Mouse (Mus musculus): ENCODE results near the gene Il12a. TPM values are rescaled to one million over a fixed set of nuclear protein-coding genes. Genes with fewer than 3 reads are reported as not detected.

Il12a gene
- 0.27 TPM in 1 of 2 replicates, not detected in the other for polyA plus RNA-seq (2015; fragmentation: Nextera tagmentation; extraction: Ambion mirVana)

DNA sequence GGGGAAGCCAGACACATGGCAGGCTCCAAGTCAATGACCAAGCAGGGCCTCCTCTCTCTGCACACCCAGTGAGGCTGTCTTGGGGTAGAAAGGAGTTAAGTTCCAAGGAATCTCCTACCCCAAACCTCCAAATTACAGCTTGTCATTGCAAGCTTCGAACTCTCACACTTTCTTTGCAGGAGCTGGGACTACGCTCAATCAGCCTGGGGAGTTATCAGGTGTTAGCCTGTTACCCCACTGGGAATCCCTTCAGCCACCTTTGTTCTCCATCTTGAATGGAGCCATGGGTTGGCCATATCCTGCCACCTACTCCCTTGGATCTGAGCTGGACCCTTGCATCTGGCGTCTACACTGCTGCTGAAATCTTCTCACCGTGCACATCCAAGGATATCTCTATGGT, at the start of gene Il12a:
Il12a (plus strand) TSS at position 301 of the 400 bp plus-strand sequence.
- Histone ChIP-seq H3K4me1 (ENCODE audit: control insufficient read depth, insufficient read depth, low read length) (0 out of 2 replicates have a peak, but pooled peaks cover 5% of the 10 kb centered on the region), H3K9ac (ENCODE audit: low read length) (no peak within 1 kb of the TSS), H3K4me3 (replicated peaks; ENCODE audit: low read length) (no peak within 1 kb of the TSS), H3K36me3 (ENCODE audit: control insufficient read depth, insufficient read depth, low read length) (no peaks in the 10 kb centered on the region), H3K9me3 (replicated peaks; ENCODE audit: control insufficient read depth, low read length) (no peaks in the 10 kb centered on the region), H3K27ac (ENCODE audit: low read length) (no peak within 1 kb of the TSS), H3K4me2 (ENCODE audit: low read depth, low read length) (no peak within 1 kb of the TSS), H3K27me3 (ENCODE audit: control insufficient read depth, insufficient read depth, low read length) (no peaks in the 10 kb centered on the region)
- WGBS, result 93% methylated on average over 4 of the region's 4 CpGs
- no peak for ATAC-seq (ENCODE audit: insufficient read depth, low FRiP score)

- H3K4me2 ChIP-seq (ENCODE audit: low read depth, low read length), result no peak overlapping the region
- no peak overlapping the region for H3K4me3 ChIP-seq (replicated peaks; ENCODE audit: low read length)
- no peak overlapping the region for H3K27ac ChIP-seq (ENCODE audit: low read length)
- no peaks in the 10 kb centered on the region for H3K27me3 ChIP-seq (ENCODE audit: control insufficient read depth, insufficient read depth, low read length)
- H3K9ac ChIP-seq (ENCODE audit: low read length), result no peak overlapping the region
- H3K36me3 ChIP-seq (ENCODE audit: control insufficient read depth, insufficient read depth, low read length), result no peaks in the 10 kb centered on the region
- 78% methylated on average over 7 of the region's 7 CpGs for WGBS
- ATAC-seq (ENCODE audit: insufficient read depth, low FRiP score), result no peak
- no peaks in the 10 kb centered on the region for H3K4me1 ChIP-seq (ENCODE audit: control insufficient read depth, insufficient read depth, low read length)
- no peaks in the 10 kb centered on the region for H3K9me3 ChIP-seq (replicated peaks; ENCODE audit: control insufficient read depth, low read length)
Observed at GRCm38 (mm10) chr3:68642935-68643334, 47.5 kb upstream of the Il12a start.

DNA sequence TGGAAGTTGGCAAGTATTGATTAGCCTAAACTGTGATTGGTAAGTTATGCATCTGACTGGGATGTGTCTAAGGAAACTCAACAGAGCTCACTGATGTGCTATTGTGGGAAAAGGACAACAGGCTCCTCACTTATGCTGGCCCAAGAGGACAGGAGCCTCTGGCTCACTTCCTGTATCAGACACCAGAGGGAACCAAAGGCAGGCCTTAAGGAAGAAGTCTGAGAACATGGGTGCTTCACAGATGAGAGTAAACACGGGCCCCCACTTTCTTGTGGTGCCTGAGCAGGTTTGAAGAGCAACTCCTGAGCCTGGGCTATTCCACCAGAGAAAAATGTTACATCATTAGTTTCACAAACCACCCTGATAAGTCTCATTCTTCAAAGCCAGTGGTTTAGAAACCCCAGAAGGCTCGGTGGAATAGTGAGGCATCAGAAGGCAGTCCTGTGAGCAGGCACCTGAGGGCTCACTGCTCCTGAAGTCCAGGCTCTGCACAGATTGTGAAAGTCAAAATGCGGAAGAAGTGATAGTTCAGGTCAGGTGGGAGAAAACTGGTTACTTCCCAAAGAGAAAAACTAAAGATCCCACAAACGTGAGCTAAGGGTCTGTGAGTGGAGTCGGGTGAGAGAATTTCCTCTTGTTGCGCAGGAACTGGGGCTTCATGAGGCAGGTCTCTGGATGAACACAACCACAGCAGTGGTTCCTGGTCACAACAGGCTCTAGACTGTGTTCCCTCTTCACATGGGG, 43.9 kb upstream of the Il12a start:
- Histone ChIP-seq H3K4me1 (ENCODE audit: control insufficient read depth, insufficient read depth, low read length) (no peaks in the 10 kb centered on the region), H3K4me2 (ENCODE audit: low read depth, low read length) (no peak overlapping the region), H3K4me3 (replicated peaks; ENCODE audit: low read length) (no peak overlapping the region), H3K9me3 (replicated peaks; ENCODE audit: control insufficient read depth, low read length) (no peaks in the 10 kb centered on the region), H3K27me3 (ENCODE audit: control insufficient read depth, insufficient read depth, low read length) (no peaks in the 10 kb centered on the region), H3K36me3 (ENCODE audit: control insufficient read depth, insufficient read depth, low read length) (no peaks in the 10 kb centered on the region), H3K9ac (ENCODE audit: low read length) (no peak overlapping the region), H3K27ac (ENCODE audit: low read length) (no peak overlapping the region)
- 80% methylated on average over 6 of the region's 6 CpGs for WGBS
- no peak for ATAC-seq (ENCODE audit: insufficient read depth, low FRiP score)

DNA sequence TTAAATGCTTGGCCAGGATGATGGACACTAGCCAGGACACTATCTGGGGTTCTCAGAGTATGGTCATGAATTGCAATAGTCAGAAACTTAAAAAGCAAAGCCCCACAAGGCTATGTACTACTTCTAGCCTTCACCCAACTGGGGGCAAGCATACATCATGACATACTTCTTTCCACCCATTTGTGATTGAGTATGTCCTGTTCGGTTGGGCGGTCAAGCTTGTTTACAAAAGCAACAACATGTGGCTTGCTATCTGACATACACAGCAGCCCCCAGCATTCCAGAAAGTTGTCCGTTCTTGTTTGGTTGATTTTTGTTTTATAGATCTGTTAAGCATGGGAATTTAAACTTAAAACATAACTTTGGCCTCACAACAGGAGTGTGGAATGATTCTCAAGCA, 43.2 kb upstream of the Il12a start:
- H3K4me2 ChIP-seq (ENCODE audit: low read depth, low read length), result no peak overlapping the region
- no peaks in the 10 kb centered on the region for H3K36me3 ChIP-seq (ENCODE audit: control insufficient read depth, insufficient read depth, low read length)
- ATAC-seq (ENCODE audit: insufficient read depth, low FRiP score), result no peak
- 59% methylated on average over 3 of the region's 3 CpGs for WGBS
- H3K9me3 ChIP-seq (replicated peaks; ENCODE audit: control insufficient read depth, low read length), result no peaks in the 10 kb centered on the region
- H3K27me3 ChIP-seq (ENCODE audit: control insufficient read depth, insufficient read depth, low read length), result no peaks in the 10 kb centered on the region
- H3K4me3 ChIP-seq (replicated peaks; ENCODE audit: low read length), result no peak overlapping the region
- H3K27ac ChIP-seq (ENCODE audit: low read length), result no peak overlapping the region
- no peak overlapping the region for H3K9ac ChIP-seq (ENCODE audit: low read length)
- H3K4me1 ChIP-seq (ENCODE audit: control insufficient read depth, insufficient read depth, low read length), result no peaks in the 10 kb centered on the region

DNA sequence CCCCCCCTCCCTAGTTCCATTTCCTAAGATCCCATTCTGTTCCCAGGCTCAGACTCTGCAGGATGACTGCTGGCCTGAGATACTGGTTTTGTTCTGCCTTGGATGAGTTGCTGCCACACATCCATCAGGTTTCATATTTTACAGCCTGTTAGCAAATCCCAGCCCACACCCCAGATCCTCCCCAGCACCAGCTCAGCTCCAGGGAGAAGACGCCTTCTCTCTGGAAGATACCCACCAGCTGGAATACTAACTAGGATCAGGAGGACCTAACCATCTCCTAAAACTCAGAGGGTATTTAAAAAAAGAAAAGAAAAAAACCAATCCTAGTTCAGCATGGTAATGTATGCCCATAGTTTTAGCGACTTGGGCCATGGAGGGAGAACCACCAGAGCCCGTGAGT, 40.2 kb upstream of the Il12a start:
- H3K27me3 ChIP-seq (ENCODE audit: control insufficient read depth, insufficient read depth, low read length), result no peaks in the 10 kb centered on the region
- H3K9ac ChIP-seq (ENCODE audit: low read length), result no peak overlapping the region
- no peaks in the 10 kb centered on the region for H3K4me1 ChIP-seq (ENCODE audit: control insufficient read depth, insufficient read depth, low read length)
- H3K27ac ChIP-seq (ENCODE audit: low read length), result no peak overlapping the region
- H3K4me2 ChIP-seq (ENCODE audit: low read depth, low read length), result no peak overlapping the region
- H3K9me3 ChIP-seq (replicated peaks; ENCODE audit: control insufficient read depth, low read length), result no peaks in the 10 kb centered on the region
- no peak for ATAC-seq (ENCODE audit: insufficient read depth, low FRiP score)
- H3K36me3 ChIP-seq (ENCODE audit: control insufficient read depth, insufficient read depth, low read length), result no peaks in the 10 kb centered on the region
- no peak overlapping the region for H3K4me3 ChIP-seq (replicated peaks; ENCODE audit: low read length)
- WGBS, result 89% methylated on average over 3 of the region's 3 CpGs

DNA sequence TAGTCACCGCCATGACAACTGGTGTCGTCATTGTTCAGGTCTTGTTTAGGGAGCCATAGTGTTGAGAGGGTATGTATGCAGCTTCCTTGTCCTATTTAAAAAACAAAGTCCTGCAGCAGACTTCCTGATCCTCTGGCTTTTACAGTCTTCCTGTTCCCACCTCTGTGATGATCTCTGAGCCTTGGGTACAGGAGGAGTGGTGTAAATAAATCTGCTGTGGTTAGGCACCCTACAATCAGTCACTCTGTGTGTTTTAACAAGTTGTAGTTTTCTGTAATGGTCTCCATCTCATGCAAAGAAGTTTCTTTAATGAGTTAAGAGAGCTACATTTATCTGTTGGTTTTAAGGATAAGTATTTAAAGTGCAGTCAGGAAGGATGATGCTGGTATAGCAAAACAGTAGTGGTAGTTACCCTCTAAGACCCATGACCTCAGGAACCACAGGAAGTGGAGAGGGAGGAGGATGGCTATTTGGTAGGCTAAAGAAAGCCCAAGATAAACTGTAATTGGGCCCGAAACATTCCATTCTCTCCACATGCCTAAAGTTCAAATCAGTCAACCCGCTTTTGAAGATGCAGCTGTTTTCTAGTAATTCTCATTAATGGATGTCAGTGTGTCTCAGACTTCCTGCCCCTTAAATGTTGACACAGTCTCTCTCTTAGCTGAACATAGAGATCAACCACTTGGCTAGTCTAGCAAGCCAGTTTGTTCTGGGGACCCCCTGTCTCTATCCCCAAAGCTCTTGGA, 33.7 kb upstream of the Il12a start:
- Histone ChIP-seq H3K9ac (ENCODE audit: low read length) (no peak overlapping the region), H3K27me3 (ENCODE audit: control insufficient read depth, insufficient read depth, low read length) (no peaks in the 10 kb centered on the region), H3K27ac (ENCODE audit: low read length) (no peak overlapping the region), H3K9me3 (replicated peaks; ENCODE audit: control insufficient read depth, low read length) (no peaks in the 10 kb centered on the region), H3K4me2 (ENCODE audit: low read depth, low read length) (no peak overlapping the region), H3K4me3 (replicated peaks; ENCODE audit: low read length) (no peak overlapping the region), H3K36me3 (ENCODE audit: control insufficient read depth, insufficient read depth, low read length) (no peaks in the 10 kb centered on the region), H3K4me1 (ENCODE audit: control insufficient read depth, insufficient read depth, low read length) (no peaks in the 10 kb centered on the region)
- WGBS, result 74% methylated on average over 4 of the region's 4 CpGs
- ATAC-seq (ENCODE audit: insufficient read depth, low FRiP score), result no peak

DNA sequence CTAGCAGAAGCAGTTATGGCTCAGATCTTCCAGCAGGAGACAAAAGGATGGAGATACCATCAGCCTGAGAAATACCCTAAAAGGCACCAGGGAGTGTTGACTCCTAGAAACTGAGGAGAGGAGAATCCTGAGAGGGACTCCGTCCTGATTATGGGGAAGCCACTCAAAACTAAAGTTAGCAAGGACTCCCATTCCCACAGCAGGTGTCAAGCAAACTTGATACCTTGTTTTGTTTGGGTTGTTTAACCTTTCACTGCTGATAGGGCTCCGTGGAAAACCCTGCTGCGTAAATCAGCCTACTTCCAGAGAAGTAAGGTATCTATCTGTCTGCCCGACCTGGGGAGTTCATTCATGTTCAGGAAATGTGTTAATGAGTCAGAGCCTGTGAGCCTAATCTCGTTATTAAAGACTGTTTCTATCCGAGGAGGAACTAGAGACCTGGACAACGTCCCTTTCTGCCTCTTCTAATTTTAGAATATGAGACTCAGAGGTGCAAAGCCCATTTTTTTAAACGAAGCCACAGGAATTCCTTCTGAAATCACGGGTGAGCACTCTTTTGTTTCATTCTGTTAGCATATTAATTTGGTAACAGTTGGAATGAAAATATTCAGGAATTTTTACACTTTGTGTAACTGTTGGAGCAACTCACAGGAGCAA, 32.7 kb upstream of the Il12a start:
- Histone ChIP-seq H3K9me3 (replicated peaks; ENCODE audit: control insufficient read depth, low read length) (no peaks in the 10 kb centered on the region), H3K36me3 (ENCODE audit: control insufficient read depth, insufficient read depth, low read length) (no peaks in the 10 kb centered on the region), H3K4me3 (replicated peaks; ENCODE audit: low read length) (no peak overlapping the region), H3K27ac (ENCODE audit: low read length) (no peak overlapping the region), H3K27me3 (ENCODE audit: control insufficient read depth, insufficient read depth, low read length) (no peaks in the 10 kb centered on the region), H3K9ac (ENCODE audit: low read length) (no peak overlapping the region), H3K4me2 (ENCODE audit: low read depth, low read length) (no peak overlapping the region), H3K4me1 (ENCODE audit: control insufficient read depth, insufficient read depth, low read length) (no peaks in the 10 kb centered on the region)
- ATAC-seq (ENCODE audit: insufficient read depth, low FRiP score), result no peak
- 22% methylated on average over 9 of the region's 9 CpGs for WGBS

GRCm38 (mm10) chr3:68659996-68660395, 30.4 kb upstream of the Il12a start:
- H3K36me3 ChIP-seq (ENCODE audit: control insufficient read depth, insufficient read depth, low read length), result no peaks in the 10 kb centered on the region
- ATAC-seq (ENCODE audit: insufficient read depth, low FRiP score), result no peak
- H3K4me2 ChIP-seq (ENCODE audit: low read depth, low read length), result no peak overlapping the region
- no peaks in the 10 kb centered on the region for H3K27me3 ChIP-seq (ENCODE audit: control insufficient read depth, insufficient read depth, low read length)
- no peak overlapping the region for H3K9ac ChIP-seq (ENCODE audit: low read length)
- WGBS, result 88% methylated on average over 6 of the region's 6 CpGs
- no peak overlapping the region for H3K4me3 ChIP-seq (replicated peaks; ENCODE audit: low read length)
- no peaks in the 10 kb centered on the region for H3K9me3 ChIP-seq (replicated peaks; ENCODE audit: control insufficient read depth, low read length)
- no peak overlapping the region for H3K27ac ChIP-seq (ENCODE audit: low read length)
- H3K4me1 ChIP-seq (ENCODE audit: control insufficient read depth, insufficient read depth, low read length), result no peaks in the 10 kb centered on the region

- H3K4me1 ChIP-seq (ENCODE audit: control insufficient read depth, insufficient read depth, low read length), result no peaks in the 10 kb centered on the region
- ATAC-seq (ENCODE audit: insufficient read depth, low FRiP score), result no peak
- H3K9me3 ChIP-seq (replicated peaks; ENCODE audit: control insufficient read depth, low read length), result no peaks in the 10 kb centered on the region
- no peak overlapping the region for H3K4me3 ChIP-seq (replicated peaks; ENCODE audit: low read length)
- H3K36me3 ChIP-seq (ENCODE audit: control insufficient read depth, insufficient read depth, low read length), result no peaks in the 10 kb centered on the region
- H3K9ac ChIP-seq (ENCODE audit: low read length), result no peak overlapping the region
- H3K27ac ChIP-seq (ENCODE audit: low read length), result no peak overlapping the region
- WGBS, result 54% methylated on average over 4 of the region's 4 CpGs
- no peak overlapping the region for H3K4me2 ChIP-seq (ENCODE audit: low read depth, low read length)
- no peaks in the 10 kb centered on the region for H3K27me3 ChIP-seq (ENCODE audit: control insufficient read depth, insufficient read depth, low read length)
Observed at GRCm38 (mm10) chr3:68660538-68660937, 29.9 kb upstream of the Il12a start.

Data from stomach, embryonic 16.5 days (tissue).